ENCODE assay signal across 18 mouse cellular contexts in genomic region chr6:87653478-87653877, GRCm38 (mm10).
"Had no signal": no experiment of that assay in that cellular context is flagged by ENCODE, and none has a peak within 500 bp of the region (broad histone marks: within the 10 kb centered on the region; RNA-seq: fewer than 3 reads in every experiment).

No protein-coding gene starts in this region.

- H3K4me3 ChIP-seq: limb, embryonic 12.5 days; limb, embryonic 15.5 days; midbrain, embryonic 12.5 days; midbrain, embryonic 15.5 days; neural tube, embryonic 13.5 days had no signal

- H3K4me2 ChIP-seq: limb, embryonic 12.5 days; limb, embryonic 15.5 days; liver, embryonic 11.5 days; lung, embryonic 14.5 days; midbrain, embryonic 12.5 days; midbrain, embryonic 15.5 days; neural tube, embryonic 13.5 days had no signal

- DNase-seq: kidney, postnatal 36 days; left cerebral cortex, postnatal 4 days; liver, postnatal 0 days; lung, embryonic 14.5 days; retina, postnatal 1 day; right cerebral cortex, postnatal 25 days; spleen, adult 18-20 months; thymus, adult 18-20 months; thymus, postnatal 36 days had no signal

- H3K4me1 ChIP-seq: limb, embryonic 12.5 days; limb, embryonic 15.5 days; midbrain, embryonic 12.5 days; midbrain, embryonic 15.5 days; neural tube, embryonic 13.5 days had no signal

- H3K36me3 ChIP-seq: limb, embryonic 15.5 days had no signal

- H3K27me3 ChIP-seq: limb, embryonic 12.5 days; limb, embryonic 15.5 days; midbrain, embryonic 12.5 days; midbrain, embryonic 15.5 days; neural tube, embryonic 13.5 days had no signal

- H3K9ac ChIP-seq: limb, embryonic 12.5 days; limb, embryonic 15.5 days; liver, embryonic 14.5 days; liver, postnatal 0 days; lung, embryonic 14.5 days; midbrain, embryonic 12.5 days; midbrain, embryonic 15.5 days; neural tube, embryonic 13.5 days had no signal

- H3K9me3 ChIP-seq: limb, embryonic 12.5 days; limb, embryonic 15.5 days; midbrain, embryonic 12.5 days; midbrain, embryonic 15.5 days; neural tube, embryonic 13.5 days had no signal

- ATAC-seq: liver, postnatal 0 days; lung, postnatal 0 days; midbrain, embryonic 15.5 days had no signal

- H3K27ac ChIP-seq: limb, embryonic 12.5 days; limb, embryonic 15.5 days; liver, embryonic 14.5 days; macrophage; midbrain, embryonic 12.5 days; midbrain, embryonic 15.5 days; neural tube, embryonic 13.5 days had no signal
